Mouse (Mus musculus): ENCODE data around the gene Cd248.

DNA sequence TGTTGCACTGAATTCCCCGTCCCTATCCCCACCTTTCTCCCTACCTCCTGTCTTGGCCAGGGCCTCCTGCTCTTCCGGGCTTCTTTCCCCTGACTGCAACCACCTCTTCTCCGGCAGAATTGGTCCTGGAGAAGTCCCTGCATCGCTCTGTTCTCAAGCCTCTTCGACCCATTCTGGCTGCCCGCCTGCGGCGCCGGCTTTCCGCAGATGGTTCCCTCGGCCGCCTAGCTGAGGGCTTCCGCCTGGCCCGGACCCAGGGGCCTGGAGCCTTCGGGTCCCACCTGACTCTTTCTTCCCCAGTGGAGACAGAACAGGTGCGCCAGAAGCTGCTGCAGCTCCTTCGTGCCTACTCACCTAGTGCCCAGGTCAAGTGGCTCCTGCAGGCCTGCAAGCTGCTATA lies 15.0 kb upstream of the Cd248 start:
- TF ChIP-seq CTCF (IDR thresholded peaks at IDR 0.05; ENCODE audit: low read depth, low read length) = no peak
- TF ChIP-seq POLR2A (IDR thresholded peaks at IDR 0.05; ENCODE audit: insufficient read depth, low read length) = no peak

All from ES-Bruce4 (cell line).